Mouse (Mus musculus): Measurements from ENCODE around the gene Slc35d1. TPM values are rescaled to one million over a fixed set of nuclear protein-coding genes. Genes with fewer than 3 reads are reported as not detected.

Slc35d1 gene
- polyA plus RNA-seq, 1 experiment from 2014 or later: 9.4 TPM

DNA sequence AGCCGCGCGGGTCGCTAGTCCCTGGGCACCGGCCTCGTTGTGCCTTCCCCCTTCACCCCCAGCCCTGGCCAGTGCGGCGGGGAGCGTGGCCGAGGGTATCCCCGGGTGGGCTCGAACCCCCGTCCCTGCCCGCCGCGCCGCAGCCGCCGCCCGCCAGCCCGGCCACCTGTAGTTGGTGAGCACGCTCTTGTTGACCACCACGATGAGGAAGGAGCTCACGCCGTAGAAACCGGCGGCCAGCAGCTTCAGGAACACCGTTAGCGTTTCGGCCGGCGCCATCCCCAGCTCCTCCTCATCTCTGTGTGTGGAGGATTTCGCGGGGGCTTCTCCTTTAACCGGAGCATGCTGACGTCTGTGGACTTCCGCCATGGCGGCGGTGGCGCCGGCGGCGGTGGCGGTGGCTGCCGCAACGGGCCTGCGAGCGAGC is 453 bp downstream of the Slc35d1 start:
- under 1% methylated on average over 47 of the region's 48 CpGs for WGBS
- no peak for TF ChIP-seq CTCF (IDR thresholded peaks at IDR 0.05; ENCODE audit: low read depth)
- ATAC-seq (replicated peaks; ENCODE audit: low FRiP score, low read depth): peak; percentile 60
- Histone ChIP-seq H3K4me2 (ENCODE audit: low read length) (peak overlapping the region; percentile 82), H3K9me3 (replicated peaks; ENCODE audit: low read length) (no peaks in the 10 kb centered on the region), H3K27ac (peak overlapping the region; percentile 99), H3K9ac (ENCODE audit: low read depth, low read length) (peak overlapping the region; percentile 99), H3K27me3 (ENCODE audit: insufficient read depth, low read length) (no peaks in the 10 kb centered on the region), H3K4me1 (replicated peaks; ENCODE audit: insufficient read depth, low read length) (no peaks in the 10 kb centered on the region), H3K4me3 (replicated peaks; ENCODE audit: low read depth, low read length) (peak overlapping the region; percentile 96), H3K36me3 (ENCODE audit: insufficient read depth, low read length) (peaks cover 2% of the 10 kb centered on the region; the same call in 1 of the 2 replicates)
- DNase-seq (ENCODE audit: low spot score): peak; percentile 75

DNA sequence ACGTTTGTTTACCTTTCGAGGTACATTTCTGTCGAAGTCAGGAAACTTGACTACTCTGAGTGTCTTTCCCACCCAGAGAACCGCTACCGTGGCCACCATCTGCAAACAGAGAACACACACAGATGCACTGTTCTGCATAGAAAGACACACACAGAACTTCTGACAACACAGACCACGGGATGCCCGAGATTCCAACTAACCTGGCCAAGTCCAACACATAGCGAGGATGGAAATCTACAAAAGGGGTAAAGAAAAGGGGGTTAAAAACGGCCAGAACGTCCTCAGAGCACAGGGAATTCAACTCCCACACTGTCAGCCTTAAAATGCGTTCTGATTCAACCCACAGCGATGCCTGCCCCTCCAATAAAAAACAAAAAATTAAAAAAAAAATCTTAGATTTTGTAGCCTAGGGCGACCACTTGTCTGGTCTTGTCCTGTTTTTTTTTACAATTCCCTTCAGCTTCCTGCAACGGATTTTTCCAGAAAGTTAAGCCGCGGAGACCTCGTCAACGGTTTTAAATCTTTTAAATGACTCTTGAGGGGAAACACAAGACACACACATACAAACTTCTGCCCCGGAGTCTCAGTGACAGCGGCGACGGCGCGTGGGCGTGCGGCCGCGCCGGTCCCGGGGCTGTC is 986 bp downstream of the Slc35d1 start:
- Histone ChIP-seq H3K27ac (peak overlapping the region; percentile 99), H3K4me3 (replicated peaks; ENCODE audit: low read depth, low read length) (peak overlapping the region; percentile 96), H3K4me2 (ENCODE audit: low read length) (peak overlapping the region; percentile 82), H3K27me3 (ENCODE audit: insufficient read depth, low read length) (no peaks in the 10 kb centered on the region), H3K4me1 (replicated peaks; ENCODE audit: insufficient read depth, low read length) (no peaks in the 10 kb centered on the region), H3K9ac (ENCODE audit: low read depth, low read length) (peak overlapping the region; percentile 99), H3K36me3 (ENCODE audit: insufficient read depth, low read length) (peaks cover 7% of the 10 kb centered on the region), H3K9me3 (replicated peaks; ENCODE audit: low read length) (no peaks in the 10 kb centered on the region)
- no peak for ATAC-seq (replicated peaks; ENCODE audit: low FRiP score, low read depth)
- 1% methylated on average over 30 of the region's 30 CpGs for WGBS
- no peak for TF ChIP-seq CTCF (IDR thresholded peaks at IDR 0.05; ENCODE audit: low read depth)
- DNase-seq (ENCODE audit: low spot score): peak; percentile 56

DNA sequence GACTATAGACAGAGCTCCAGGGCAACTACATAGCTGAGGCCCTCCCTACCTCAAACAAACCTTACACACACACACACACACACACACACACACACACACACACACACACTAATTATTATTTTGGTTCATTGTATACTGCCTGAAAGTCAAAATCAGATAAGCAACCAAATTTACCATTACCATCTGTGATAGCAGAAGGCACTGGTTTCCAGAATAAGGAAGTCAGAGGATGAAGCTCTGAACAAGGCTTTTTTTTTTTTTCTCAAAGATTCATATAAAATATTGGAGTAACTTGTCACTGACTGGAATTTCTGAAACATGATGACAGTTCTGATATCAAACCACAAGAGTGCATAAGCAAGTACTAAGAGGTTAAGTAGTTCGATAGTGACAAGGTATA is 6.4 kb downstream of the Slc35d1 start:
- DNase-seq (ENCODE audit: low spot score) (no peak), ATAC-seq (replicated peaks; ENCODE audit: low FRiP score, low read depth) (no peak)
- no peak overlapping the region for H3K27ac ChIP-seq
- no peaks in the 10 kb centered on the region for H3K4me1 ChIP-seq (replicated peaks; ENCODE audit: insufficient read depth, low read length)
- 91% methylated on average over 1 of the region's 1 CpGs for WGBS
- H3K4me2 ChIP-seq (ENCODE audit: low read length): no peak overlapping the region
- no peak overlapping the region for H3K9ac ChIP-seq (ENCODE audit: low read depth, low read length)
- H3K4me3 ChIP-seq (replicated peaks; ENCODE audit: low read depth, low read length): no peak overlapping the region
- H3K36me3 ChIP-seq (ENCODE audit: insufficient read depth, low read length): peaks cover 16% of the 10 kb centered on the region
- H3K9me3 ChIP-seq (replicated peaks; ENCODE audit: low read length): no peaks in the 10 kb centered on the region
- H3K27me3 ChIP-seq (ENCODE audit: insufficient read depth, low read length): no peaks in the 10 kb centered on the region
- no peak for TF ChIP-seq CTCF (IDR thresholded peaks at IDR 0.05; ENCODE audit: low read depth)

DNA sequence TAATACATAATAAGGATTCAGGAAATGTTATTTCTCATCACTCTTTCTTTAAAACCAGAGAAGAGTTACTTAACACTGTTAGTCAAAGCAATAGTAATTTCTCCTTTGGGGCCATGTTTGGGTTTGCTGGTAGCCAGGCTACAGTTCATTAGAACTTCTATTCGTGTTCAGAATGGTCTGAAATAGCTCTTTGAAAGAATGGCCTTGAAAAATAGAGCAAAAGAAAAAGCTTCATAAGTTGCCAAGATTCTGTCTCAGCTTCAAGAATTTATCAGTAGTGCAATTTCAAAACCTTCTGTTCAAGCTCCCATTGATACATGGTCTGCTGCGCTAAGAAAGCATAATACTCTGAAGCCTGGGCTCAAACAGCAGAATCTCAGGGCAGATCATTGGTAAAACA is 11.3 kb downstream of the Slc35d1 start:
- Histone ChIP-seq H3K27me3 (ENCODE audit: insufficient read depth, low read length) (no peaks in the 10 kb centered on the region), H3K4me3 (replicated peaks; ENCODE audit: low read depth, low read length) (no peak overlapping the region), H3K27ac (no peak overlapping the region), H3K9ac (ENCODE audit: low read depth, low read length) (no peak overlapping the region), H3K4me1 (replicated peaks; ENCODE audit: insufficient read depth, low read length) (no peaks in the 10 kb centered on the region), H3K36me3 (ENCODE audit: insufficient read depth, low read length) (0 out of 2 replicates have a peak, but pooled peaks cover 17% of the 10 kb centered on the region), H3K9me3 (replicated peaks; ENCODE audit: low read length) (no peaks in the 10 kb centered on the region), H3K4me2 (ENCODE audit: low read length) (no peak overlapping the region)
- 71% methylated on average over 2 of the region's 2 CpGs for WGBS
- DNase-seq (ENCODE audit: low spot score): peak; percentile 20
- ATAC-seq (replicated peaks; ENCODE audit: low FRiP score, low read depth): no peak
- TF ChIP-seq CTCF (IDR thresholded peaks at IDR 0.05; ENCODE audit: low read depth): no peak

DNA sequence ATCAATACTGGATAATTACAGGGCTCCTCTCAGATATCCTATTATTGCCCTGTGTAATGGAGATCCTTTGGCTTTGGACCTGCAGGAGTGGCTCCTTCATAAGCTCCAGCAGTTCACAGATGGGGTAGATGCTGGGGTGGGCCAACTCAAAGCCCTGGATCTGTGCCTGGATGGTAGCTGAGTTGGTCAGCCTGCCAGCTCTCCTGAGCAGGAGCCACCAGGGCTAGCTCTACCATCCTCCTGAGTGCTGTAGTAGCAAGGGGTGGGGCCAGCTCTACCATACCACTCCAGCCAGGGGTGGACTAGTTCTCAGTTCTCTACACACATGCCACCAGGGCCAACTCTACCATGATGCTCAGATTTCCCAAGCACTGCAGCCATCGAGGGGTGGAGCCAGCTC is 14.9 kb downstream of the Slc35d1 start:
- no peak overlapping the region for H3K4me3 ChIP-seq (replicated peaks; ENCODE audit: low read depth, low read length)
- TF ChIP-seq CTCF (IDR thresholded peaks at IDR 0.05; ENCODE audit: low read depth): no peak
- H3K36me3 ChIP-seq (ENCODE audit: insufficient read depth, low read length): peaks cover 26% of the 10 kb centered on the region; the same call in 1 of the 2 replicates

DNA sequence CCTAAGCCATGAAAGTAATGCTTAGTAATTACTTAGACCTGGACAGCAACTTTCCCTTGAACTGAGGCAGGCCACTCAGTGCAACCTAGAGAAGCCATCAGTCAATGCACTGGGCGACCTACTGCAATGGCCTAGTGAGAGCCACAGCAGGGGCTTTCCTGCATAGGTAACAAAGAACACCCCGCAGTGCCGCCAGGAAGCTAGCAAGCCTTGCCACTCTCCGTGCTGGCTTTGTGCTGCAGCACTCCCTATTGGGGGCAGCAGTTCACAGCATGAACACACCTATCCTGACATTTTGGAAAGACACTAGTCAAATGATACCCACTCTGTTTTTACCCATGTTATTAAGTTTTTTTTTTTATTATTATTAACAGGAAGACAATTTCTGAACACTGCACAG is 15.9 kb downstream of the Slc35d1 start:
- DNase-seq (ENCODE audit: low spot score): no peak
- Histone ChIP-seq H3K4me3 (replicated peaks; ENCODE audit: low read depth, low read length) (no peak overlapping the region), H3K9ac (ENCODE audit: low read depth, low read length) (no peak overlapping the region), H3K36me3 (ENCODE audit: insufficient read depth, low read length) (peaks cover 26% of the 10 kb centered on the region; the same call in 1 of the 2 replicates), H3K9me3 (replicated peaks; ENCODE audit: low read length) (no peaks in the 10 kb centered on the region), H3K27me3 (ENCODE audit: insufficient read depth, low read length) (no peaks in the 10 kb centered on the region), H3K4me1 (replicated peaks; ENCODE audit: insufficient read depth, low read length) (no peaks in the 10 kb centered on the region), H3K4me2 (ENCODE audit: low read length) (no peak overlapping the region), H3K27ac (no peak overlapping the region)
- no peak for TF ChIP-seq CTCF (IDR thresholded peaks at IDR 0.05; ENCODE audit: low read depth)
- ATAC-seq (replicated peaks; ENCODE audit: low FRiP score, low read depth): no peak
- WGBS: 75% methylated on average over 4 of the region's 4 CpGs

More for the DNA sequence above, 14.9 kb downstream of the Slc35d1 start:
- Histone ChIP-seq H3K27ac (no peak overlapping the region), H3K27me3 (ENCODE audit: insufficient read depth, low read length) (no peaks in the 10 kb centered on the region), H3K4me1 (replicated peaks; ENCODE audit: insufficient read depth, low read length) (no peaks in the 10 kb centered on the region), H3K9ac (ENCODE audit: low read depth, low read length) (no peak overlapping the region), H3K9me3 (replicated peaks; ENCODE audit: low read length) (no peaks in the 10 kb centered on the region), H3K4me2 (ENCODE audit: low read length) (no peak overlapping the region)
- DNase-seq (ENCODE audit: low spot score) (no peak), ATAC-seq (replicated peaks; ENCODE audit: low FRiP score, low read depth) (no peak)
- WGBS: 95% methylated on average over 1 of the region's 1 CpGs
